Mouse (Mus musculus) left cerebral cortex, adult 18-20 months (tissue): ENCODE data around the gene Rassf5. TPM values are rescaled to one million over a fixed set of nuclear protein-coding genes. Genes with fewer than 3 reads are reported as not detected.

Source experiments
- DNase-seq, 2 experiments: peaks; one replicate each; pipeline ENCODE4 v3.0.0; 2021 to 2022; ENCODE audit warnings: low spot score in 2 of 2, mixed read lengths in 1 of 2
- total RNA-seq, 2 experiments: library from RNA; stranded (reverse); gene quantifications; 2 replicates each; pipeline ENCODE4 v1.2.3; 2021

The Rassf5 gene
- total RNA-seq, 2 experiments from 2014 or later, result 27.7 to 28.1 TPM

- DNase-seq, result peak in 1 of 2 experiments; percentile 18
These were observed 35.1 kb downstream of the Rassf5 start for GRCm38 (mm10) chr1:131209971-131210426.

DNA sequence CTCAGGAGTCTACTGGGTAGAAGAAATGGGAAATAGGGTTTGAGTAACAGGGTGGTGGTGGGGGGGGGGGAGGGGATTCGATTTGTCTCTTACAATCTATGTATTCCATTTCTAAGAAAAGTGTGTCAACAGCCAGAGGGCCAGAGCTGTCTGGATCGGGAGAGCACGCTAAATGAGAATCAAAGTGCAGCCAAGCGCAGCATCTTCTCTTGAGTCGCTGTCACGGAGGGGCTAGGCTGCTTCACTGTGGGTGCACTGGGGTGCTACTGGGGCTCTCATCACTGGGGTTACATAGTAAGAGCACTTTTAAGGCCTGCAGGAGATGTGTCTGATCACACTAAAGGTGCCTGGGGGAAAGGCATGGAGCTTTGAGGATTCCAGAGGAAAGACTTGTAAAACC is 36.3 kb downstream of the Rassf5 start:
- DNase-seq, result no peak

- DNase-seq, result no peak
These were observed 37.0 kb downstream of the Rassf5 start for GRCm38 (mm10) chr1:131208081-131208480.

- DNase-seq, result peak; percentile 41 to 62
These were observed 37.5 kb downstream of the Rassf5 start for GRCm38 (mm10) chr1:131207531-131207930.

- no peak for DNase-seq
These were observed 38.7 kb downstream of the Rassf5 start for GRCm38 (mm10) chr1:131206342-131206741.

GRCm38 (mm10) chr1:131204461-131204860 is 40.6 kb downstream of the Rassf5 start:
- DNase-seq, result no peak

DNA sequence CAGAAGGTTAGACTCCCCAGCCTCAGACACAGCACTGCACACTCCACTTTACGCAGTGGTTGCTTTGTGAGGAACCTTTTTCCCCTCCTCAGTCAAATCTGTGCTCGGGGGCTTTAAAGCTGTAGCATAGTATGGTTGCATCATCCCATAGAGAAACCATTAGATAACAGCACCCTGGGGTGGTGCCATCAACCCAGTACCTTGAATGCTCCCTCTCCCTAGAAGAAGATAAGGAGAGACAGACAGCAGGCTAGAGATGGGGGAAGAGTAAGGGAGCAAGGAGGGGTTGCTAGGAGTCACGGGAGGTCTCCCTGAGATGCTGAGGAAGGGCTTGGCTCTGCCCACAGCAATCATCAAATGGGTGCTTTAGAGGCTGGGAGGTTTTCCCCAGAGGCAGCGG is 43.7 kb downstream of the Rassf5 start:
- DNase-seq, result no peak

DNA sequence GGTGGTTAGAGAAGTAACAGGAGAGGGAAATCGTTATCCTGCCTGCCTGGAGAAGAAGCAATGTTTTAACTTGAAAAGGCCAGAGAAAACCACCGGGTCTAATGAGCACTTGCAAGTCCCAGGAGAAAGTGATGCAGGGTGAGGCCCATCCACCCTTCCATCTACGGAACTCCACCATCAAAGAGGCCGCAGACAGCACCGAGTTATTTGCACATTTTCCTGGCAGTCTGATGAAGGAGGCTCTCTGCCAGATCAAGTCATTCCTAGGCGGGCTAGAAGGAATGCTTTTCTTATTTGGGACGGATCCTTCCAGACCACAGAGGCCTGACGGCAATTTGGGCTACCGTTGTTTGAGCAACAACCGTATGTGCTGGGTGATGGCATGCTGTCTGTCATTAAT is 44.5 kb downstream of the Rassf5 start:
- DNase-seq, result no peak

GRCm38 (mm10) chr1:131199976-131200375 is 45.1 kb downstream of the Rassf5 start:
- DNase-seq, result no peak

DNA sequence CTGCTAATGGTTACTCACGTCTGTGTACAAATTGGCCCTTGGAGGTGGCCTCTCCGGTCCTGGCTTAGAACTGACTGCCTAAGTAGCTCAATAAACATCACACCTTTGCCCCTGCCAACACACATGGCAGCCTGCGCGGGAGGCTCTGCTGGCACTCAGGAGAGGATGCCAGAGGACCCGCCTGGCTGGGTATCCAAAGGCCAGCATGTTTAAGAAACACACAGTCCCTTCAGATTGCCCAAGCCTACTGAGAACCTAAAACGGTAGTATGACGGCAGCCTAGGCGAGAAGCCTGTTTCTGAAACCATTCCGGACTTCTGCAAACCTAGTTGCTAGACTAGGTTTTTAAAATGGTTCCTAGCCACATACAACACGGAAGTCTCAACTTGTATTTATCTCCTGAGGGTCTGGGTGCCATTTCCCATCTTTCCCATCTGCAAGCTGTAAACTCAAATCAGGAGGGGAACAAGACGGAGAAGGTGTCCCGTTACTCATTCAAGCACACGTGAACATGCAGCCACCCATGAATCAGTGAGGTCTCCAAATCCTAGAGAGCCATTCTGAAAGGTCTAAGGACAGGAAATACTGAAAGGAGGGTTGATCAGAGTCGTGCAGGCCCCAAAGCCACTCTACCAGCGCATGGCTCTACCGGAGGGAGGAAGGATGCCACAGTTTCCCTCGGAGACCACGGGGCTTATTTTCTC is 45.8 kb downstream of the Rassf5 start:
- DNase-seq, result no peak

- DNase-seq, result no peak
These were observed 46.6 kb downstream of the Rassf5 start for GRCm38 (mm10) chr1:131198417-131198960.

GRCm38 (mm10) chr1:131196107-131196506 is 49.0 kb downstream of the Rassf5 start:
- no peak for DNase-seq

- DNase-seq, result no peak
These were observed 49.4 kb downstream of the Rassf5 start for GRCm38 (mm10) chr1:131195653-131196052.

- DNase-seq, result no peak
These were observed 51.3 kb downstream of the Rassf5 start for GRCm38 (mm10) chr1:131193746-131194145.

DNA sequence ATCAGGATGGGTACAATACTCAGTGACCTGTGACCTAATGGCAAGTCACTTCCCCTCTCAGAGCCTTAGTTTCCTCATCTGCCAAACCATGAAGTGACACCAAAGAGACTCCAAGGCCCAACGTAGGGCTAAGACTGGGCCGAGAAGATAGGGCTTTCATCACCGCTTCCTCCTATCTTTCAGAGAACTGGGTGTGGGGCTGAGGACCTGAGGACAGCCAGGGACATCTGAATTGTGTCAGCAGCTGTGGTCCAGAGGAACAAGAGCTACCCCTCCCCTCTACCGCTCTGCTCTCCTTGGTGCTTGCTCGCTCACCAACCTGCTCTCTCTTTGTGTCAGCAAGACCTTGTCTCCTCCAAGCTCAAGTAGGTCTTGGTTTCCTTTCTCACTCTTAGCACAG is 56.4 kb downstream of the Rassf5 start:
- DNase-seq, result no peak

GRCm38 (mm10) chr1:131187856-131188255 is 57.2 kb downstream of the Rassf5 start:
- DNase-seq, result no peak

DNA sequence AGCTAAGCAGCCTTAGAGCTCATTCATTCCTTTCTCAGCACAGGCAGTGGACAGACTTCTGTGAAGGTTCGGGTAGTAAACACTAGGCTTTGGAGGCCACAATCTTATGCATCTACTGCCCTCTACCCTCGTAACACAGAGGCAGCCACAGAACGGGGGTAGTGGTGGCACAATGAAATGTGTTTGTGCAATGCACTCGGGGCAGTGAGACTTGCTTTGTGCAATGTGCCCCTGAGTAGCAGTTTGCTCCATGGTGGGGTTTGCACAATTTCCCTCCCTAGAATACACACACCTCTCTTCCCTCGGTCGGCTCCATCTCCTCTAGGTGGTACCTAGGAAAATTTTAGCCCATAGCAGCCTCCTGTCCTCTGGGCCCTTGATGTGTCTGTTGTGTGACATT is 58.1 kb downstream of the Rassf5 start:
- no peak for DNase-seq

- DNase-seq, result peak; percentile 34 to 64
These were observed 59.1 kb downstream of the Rassf5 start for GRCm38 (mm10) chr1:131185821-131186506.

- DNase-seq, result no peak
These were observed 60.0 kb downstream of the Rassf5 start for GRCm38 (mm10) chr1:131184956-131185660.

GRCm38 (mm10) chr1:131184253-131184955 is 60.7 kb downstream of the Rassf5 start:
- peak in 1 of 2 experiments; percentile 47 for DNase-seq

- DNase-seq, result no peak
These were observed 61.9 kb downstream of the Rassf5 start for GRCm38 (mm10) chr1:131183201-131183600.
